Mouse (Mus musculus): ENCODE data around the gene Zfp39.

DNA sequence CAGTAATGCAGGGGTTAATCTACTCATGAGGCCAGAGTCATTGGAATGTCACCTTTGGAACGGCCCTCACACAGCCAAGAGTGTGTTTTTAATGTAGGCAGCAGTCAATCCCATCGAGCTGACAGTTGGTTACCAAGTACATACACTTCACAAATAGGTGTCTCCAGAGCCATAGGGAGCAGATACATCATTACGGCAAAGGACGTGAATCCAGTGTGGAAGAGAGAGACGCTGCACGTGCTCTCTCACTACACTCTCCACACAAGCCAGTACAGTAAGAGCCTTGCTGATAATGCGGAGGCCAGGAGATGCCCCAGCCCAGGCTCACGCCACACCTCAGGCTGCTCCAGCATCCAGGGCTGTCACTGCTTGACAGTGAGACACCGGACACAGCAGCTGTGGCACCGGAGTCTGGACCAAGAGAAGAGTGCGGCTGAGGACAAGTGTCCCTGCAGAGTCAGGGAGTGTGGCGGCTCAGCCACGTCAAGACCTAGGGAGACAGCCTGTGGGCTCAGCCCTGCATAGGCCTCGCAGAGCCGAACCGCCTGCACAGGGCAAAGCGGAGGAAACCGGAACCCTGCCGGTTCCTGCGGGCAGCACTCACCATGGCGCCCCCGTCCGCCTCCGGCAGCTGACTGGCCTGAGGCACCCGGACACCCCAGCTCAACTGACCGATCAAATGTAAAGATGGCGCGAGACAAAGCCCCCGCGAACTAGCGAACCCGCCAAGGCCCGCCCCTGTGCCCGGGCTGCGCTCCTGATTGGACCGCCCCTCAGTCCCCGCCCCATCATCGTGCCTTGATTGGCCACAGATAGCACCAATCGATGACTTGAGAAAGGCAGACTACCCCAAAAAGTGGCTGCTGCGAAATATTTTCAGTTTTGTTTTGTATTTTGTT is at the start of gene Zfp39:
- no peak for TF ChIP-seq CTCF (IDR thresholded peaks at IDR 0.05; ENCODE audit: insufficient read depth, low read length)
- TF ChIP-seq POLR2A (IDR thresholded peaks at IDR 0.05; ENCODE audit: borderline replicate concordance, extremely low read depth, low read depth, low read length), result peak; percentile 87
